Mouse (Mus musculus): Measurements from ENCODE around the gene Slamf7.

- TF ChIP-seq POLR2A (IDR thresholded peaks at IDR 0.05; ENCODE audit: low read depth, low read length), result no peak
- TF ChIP-seq CTCF (conservative IDR thresholded peaks at IDR 0.05; ENCODE audit: insufficient read depth, insufficient read length, low read depth, low read length), result no peak
These were observed 33.2 kb downstream of the Slamf7 start for GRCm38 (mm10) chr1:171619645-171620044.

Measured in kidney, adult 2 months (tissue).